Comparison of ENCODE assay signal across 9 mouse cellular contexts in genomic region chr10:79680606-79681495, GRCm38 (mm10). TPM values are rescaled to one million over a fixed set of nuclear protein-coding genes. Genes with fewer than 3 reads are reported as not detected.
A peak's percentile ranks its signal among the peaks of the same experiment; 100 is the strongest.
DNase-seq lines count a peak whose midpoint lies in the region; ATAC-seq and TF ChIP-seq lines count a peak whose summit lies in the region.
"Had no signal": no experiment of that assay in that cellular context is flagged by ENCODE, and none has a peak within 500 bp of the region (broad histone marks: within the 10 kb centered on the region; RNA-seq: fewer than 3 reads in every experiment).

No protein-coding gene starts in this region.

- peak overlapping the region; percentile 78 for H3K4me2 ChIP-seq in heart, embryonic 11.5 days
- peak overlapping the region; percentile 59 for H3K4me2 ChIP-seq in forebrain, embryonic 11.5 days (ENCODE audit: low read depth, low read length, severe bottlenecking)
- H3K4me2 ChIP-seq in myocyte (ENCODE audit: low read depth) = peak overlapping the region; percentile 92

- H3K4me1 ChIP-seq in heart, embryonic 11.5 days (ENCODE audit: control insufficient read depth, insufficient read depth, low read length) = peaks cover 27% of the 10 kb centered on the region
- H3K4me1 ChIP-seq in MEL (ENCODE audit: control insufficient read depth in 1 of 2, insufficient read depth in 2 of 2, low read length in 2 of 2) = peaks cover 6 to 19% of the 10 kb centered on the region in 2 experiments; a peak in 3 of 4 replicates
- H3K4me1 ChIP-seq in forebrain, embryonic 11.5 days (replicated peaks; ENCODE audit: control insufficient read depth, insufficient read depth, low read length) = peaks cover 14% of the 10 kb centered on the region
- peaks cover 25% of the 10 kb centered on the region for H3K4me1 ChIP-seq in limb, embryonic 10.5 days

- peaks cover 13% of the 10 kb centered on the region for H3K36me3 ChIP-seq in heart, embryonic 11.5 days (ENCODE audit: control insufficient read depth, insufficient read depth, low read length)
- H3K36me3 ChIP-seq in MEL (ENCODE audit: control insufficient read depth in 1 of 2, insufficient read depth in 2 of 2, low read length in 2 of 2) = peaks cover 0 to 4% of the 10 kb centered on the region in 2 experiments; a peak in 2 of 4 replicates
- no peaks in the 10 kb centered on the region; the same call in 1 of the 2 replicates for H3K36me3 ChIP-seq in forebrain, embryonic 11.5 days (ENCODE audit: control insufficient read depth, insufficient read depth, low read length)
- H3K36me3 ChIP-seq in limb, embryonic 10.5 days = peaks cover 26% of the 10 kb centered on the region
- H3K36me3 ChIP-seq in myocyte (ENCODE audit: control insufficient read depth, insufficient read depth) = peaks cover 11% of the 10 kb centered on the region

- H3K27ac ChIP-seq in heart, embryonic 11.5 days (ENCODE audit: low read depth, low read length) = peak overlapping the region; percentile 81
- H3K27ac ChIP-seq in MEL (ENCODE audit: control insufficient read depth, low read depth, low read length) = peak overlapping the region; percentile 35
- peak overlapping the region; percentile 77; the same call in 1 of the 2 replicates for H3K27ac ChIP-seq in forebrain, embryonic 11.5 days (ENCODE audit: low read depth, low read length)
- peak overlapping the region; percentile 89 for H3K27ac ChIP-seq in limb, embryonic 10.5 days

- no peak for TF ChIP-seq EP300 in MEL (IDR thresholded peaks at IDR 0.05; ENCODE audit: low read depth in 1 of 2, low read length in 2 of 2)

- WGBS in heart, embryonic 11.5 days (ENCODE audit: insufficient replicate concordance) = 27% methylated on average over 11 of the region's 11 CpGs
- 41% methylated on average over 11 of the region's 11 CpGs for WGBS in forebrain, embryonic 11.5 days
- 40% methylated on average over 11 of the region's 11 CpGs for WGBS in limb, embryonic 10.5 days

- H3K79me2 ChIP-seq in MEL (ENCODE audit: control insufficient read depth, insufficient read depth, low read length, poor library complexity) (peaks cover 32% of the 10 kb centered on the region), myocyte (ENCODE audit: control insufficient read depth, insufficient read depth) (peaks cover 36% of the 10 kb centered on the region)

- H3K27me3 ChIP-seq in heart, embryonic 11.5 days (ENCODE audit: control insufficient read depth, insufficient read depth, low read length) = 0 out of 2 replicates have a peak, but pooled peaks cover 2% of the 10 kb centered on the region
- H3K27me3 ChIP-seq in MEL (ENCODE audit: control insufficient read depth in 1 of 2, insufficient read depth in 2 of 2, low read length in 2 of 2) (no peaks in the 10 kb centered on the region), myocyte (ENCODE audit: control insufficient read depth, insufficient read depth, insufficient read length) (no peaks in the 10 kb centered on the region)
- no peaks in the 10 kb centered on the region for H3K27me3 ChIP-seq in forebrain, embryonic 11.5 days (ENCODE audit: control insufficient read depth, insufficient read depth, low read length)
- no peaks in the 10 kb centered on the region for H3K27me3 ChIP-seq in limb, embryonic 10.5 days (ENCODE audit: low read depth, poor library complexity, severe bottlenecking)
- H3K27me3 ChIP-seq: Patski had no signal

- no peak for DNase-seq in heart, postnatal 4 days
- no peak for DNase-seq in MEL (ENCODE audit: low read depth, low spot score)
- no peak for DNase-seq in forebrain, embryonic 11.5 days (ENCODE audit: low spot score)
- no peak for DNase-seq in limb, embryonic 10.5 days (ENCODE audit: low spot score)
- no peak for DNase-seq in frontal cortex, postnatal 14 days (ENCODE audit: low spot score in 2 of 2)
- DNase-seq in left cerebral cortex, adult 11 months (ENCODE audit: low spot score) = no peak

- H3K4me3 ChIP-seq in heart, embryonic 11.5 days (ENCODE audit: low read depth, low read length) = peak overlapping the region; percentile 58
- peak overlapping the region; percentile 56 to 75 for H3K4me3 ChIP-seq in MEL (ENCODE audit: control insufficient read depth in 1 of 2, insufficient read depth in 1 of 2, low read depth in 2 of 2, low read length in 2 of 2)
- H3K4me3 ChIP-seq in forebrain, embryonic 11.5 days (ENCODE audit: low read depth, low read length) = peak overlapping the region; percentile 71
- H3K4me3 ChIP-seq in limb, embryonic 10.5 days = peak overlapping the region; percentile 89
- H3K4me3 ChIP-seq in myocyte = peak overlapping the region; percentile 98

- TF ChIP-seq RAD21 in MEL (IDR thresholded peaks at IDR 0.05; ENCODE audit: low read depth, low read length) = no peak

- no peak for TF ChIP-seq CTCF in MEL (IDR thresholded peaks at IDR 0.05 in 2 of 3, conservative IDR thresholded peaks at IDR 0.05 in 1 of 3; ENCODE audit: control insufficient read depth in 1 of 3, insufficient read depth in 1 of 3, low read depth in 2 of 3, low read length in 3 of 3, poor library complexity in 1 of 3, severe bottlenecking in 1 of 3)

- peak; percentile 1; the same call in 1 of the 2 replicates for ATAC-seq in heart, embryonic 11.5 days (replicated peaks; ENCODE audit: insufficient number of reproducible peaks, low FRiP score, low TSS enrichment)
- ATAC-seq in forebrain, embryonic 11.5 days (replicated peaks; ENCODE audit: low FRiP score) = peak; percentile 51

- H3ac ChIP-seq in myocyte (ENCODE audit: control insufficient read depth, insufficient read length) = peak overlapping the region; percentile 15

- TF ChIP-seq POLR2A in MEL (IDR thresholded peaks at IDR 0.05; ENCODE audit: control insufficient read depth in 1 of 2, insufficient read depth in 1 of 2, low read depth in 1 of 2, low read length in 2 of 2, poor library complexity in 1 of 2) (no peak), myocyte (IDR thresholded peaks at IDR 0.05; ENCODE audit: insufficient read length, low read depth) (no peak)

- no peaks in the 10 kb centered on the region for H3K9me3 ChIP-seq in heart, embryonic 11.5 days (replicated peaks; ENCODE audit: control insufficient read depth, low read length)
- H3K9me3 ChIP-seq in MEL (replicated peaks; ENCODE audit: insufficient read depth, low read length) = no peaks in the 10 kb centered on the region
- no peaks in the 10 kb centered on the region for H3K9me3 ChIP-seq in forebrain, embryonic 11.5 days (ENCODE audit: control insufficient read depth, low read length)
- H3K9me3 ChIP-seq in limb, embryonic 10.5 days (replicated peaks) = no peaks in the 10 kb centered on the region

- H3K9ac ChIP-seq in heart, embryonic 11.5 days (ENCODE audit: low read depth, low read length) = peak overlapping the region; percentile 64; the same call in 1 of the 2 replicates
- H3K9ac ChIP-seq in MEL (ENCODE audit: control insufficient read depth, low read depth, low read length, poor library complexity, severe bottlenecking) = peak overlapping the region; percentile 68
- peak overlapping the region; percentile 43 for H3K9ac ChIP-seq in forebrain, embryonic 11.5 days (ENCODE audit: low read length)

RNA-seq across cellular contexts. Expression of gene Cdc34, which starts 1.1 kb away (rescaled TPM):
- polyA plus RNA-seq in heart, embryonic 11.5 days (2014; fragmentation: Nextera tagmentation; extraction: Ambion mirVana) = 159 and 164 TPM in 2 replicates
- total RNA-seq in heart, postnatal 4 days (2021) = 100 to 1,000 TPM; 134 to 145 TPM
- total RNA-seq in MEL (2012; rRNA removed) = 288 and 318 TPM in 2 replicates
- polyA plus RNA-seq in MEL (2012; ENCODE audit: insufficient read depth in 1 of 2, insufficient read length in 2 of 2, low read depth in 1 of 2, low replicate concordance in 2 of 2, missing spikeins in 1 of 2) (100 to 1,000 TPM; 417 to 422 TPM), myocyte (2012; fragmentation: generic; extraction: Trizol) (299 TPM)
- 180 and 185 TPM in 2 replicates for polyA plus RNA-seq in forebrain, embryonic 11.5 days (2014; fragmentation: Nextera tagmentation; extraction: Ambion mirVana)
- polyA plus RNA-seq in limb, embryonic 10.5 days (2016; fragmentation: Nextera tagmentation; extraction: Ambion mirVana) = 209 and 259 TPM in 2 replicates

RNA-seq across cellular contexts. Expression of gene Gzmm, which starts 8.0 kb away (rescaled TPM):
- 0.40 and 1.0 TPM in 2 replicates for polyA plus RNA-seq in heart, embryonic 11.5 days (2014; fragmentation: Nextera tagmentation; extraction: Ambion mirVana)
- total RNA-seq in heart, postnatal 4 days (2021) = 1 to 10 TPM; 2.9 to 3.7 TPM
- total RNA-seq in MEL (2012; rRNA removed) = 1.5 and 2.5 TPM in 2 replicates
- 1 to 10 TPM in 1 of 2 experiments, not detected in 1; 2.3 TPM for polyA plus RNA-seq in MEL (2012; ENCODE audit: insufficient read depth in 1 of 2, insufficient read length in 2 of 2, low read depth in 1 of 2, low replicate concordance in 2 of 2, missing spikeins in 1 of 2)
- 0.81 and 0.92 TPM in 2 replicates for polyA plus RNA-seq in forebrain, embryonic 11.5 days (2014; fragmentation: Nextera tagmentation; extraction: Ambion mirVana)
- 0.76 and 0.94 TPM in 2 replicates for polyA plus RNA-seq in limb, embryonic 10.5 days (2016; fragmentation: Nextera tagmentation; extraction: Ambion mirVana)
- 0.71 TPM for polyA plus RNA-seq in myocyte (2012; fragmentation: generic; extraction: Trizol)

RNA-seq across cellular contexts. Expression of gene Tpgs1, which starts 11.7 kb away (rescaled TPM):
- polyA plus RNA-seq in heart, embryonic 11.5 days (2014; fragmentation: Nextera tagmentation; extraction: Ambion mirVana) = 47.4 and 48.6 TPM in 2 replicates
- 10 to 100 TPM; 18.8 to 20.3 TPM for total RNA-seq in heart, postnatal 4 days (2021)
- total RNA-seq in MEL (2012; rRNA removed) = 17.7 and 23.5 TPM in 2 replicates
- polyA plus RNA-seq in MEL (2012; ENCODE audit: insufficient read depth in 1 of 2, insufficient read length in 2 of 2, low read depth in 1 of 2, low replicate concordance in 2 of 2, missing spikeins in 1 of 2) = 10 to 100 TPM in 1 of 2 experiments, not detected in 1; 48.0 TPM
- 59.7 and 65.2 TPM in 2 replicates for polyA plus RNA-seq in forebrain, embryonic 11.5 days (2014; fragmentation: Nextera tagmentation; extraction: Ambion mirVana)
- 68.0 and 73.0 TPM in 2 replicates for polyA plus RNA-seq in limb, embryonic 10.5 days (2016; fragmentation: Nextera tagmentation; extraction: Ambion mirVana)
- 80.2 TPM for polyA plus RNA-seq in myocyte (2012; fragmentation: generic; extraction: Trizol)

RNA-seq across cellular contexts. Expression of gene Madcam1, which starts 16.5 kb away (rescaled TPM):
- 1.1 and 1.5 TPM in 2 replicates for polyA plus RNA-seq in heart, embryonic 11.5 days (2014; fragmentation: Nextera tagmentation; extraction: Ambion mirVana)
- under 1 TPM; 0.36 to 0.67 TPM for total RNA-seq in heart, postnatal 4 days (2021)
- total RNA-seq in MEL (2012; rRNA removed) = not detected in 2 replicates
- not detected for polyA plus RNA-seq in MEL (2012; ENCODE audit: insufficient read depth in 1 of 2, insufficient read length in 2 of 2, low read depth in 1 of 2, low replicate concordance in 2 of 2, missing spikeins in 1 of 2)
- polyA plus RNA-seq in forebrain, embryonic 11.5 days (2014; fragmentation: Nextera tagmentation; extraction: Ambion mirVana) = 0.59 and 0.83 TPM in 2 replicates
- 3.7 and 6.4 TPM in 2 replicates for polyA plus RNA-seq in limb, embryonic 10.5 days (2016; fragmentation: Nextera tagmentation; extraction: Ambion mirVana)
- not detected for polyA plus RNA-seq in myocyte (2012; fragmentation: generic; extraction: Trizol)
- polyA plus RNA-seq: Patski had no signal

RNA-seq across cellular contexts. Expression of gene Bsg, which starts 23.4 kb away (rescaled TPM):
- polyA plus RNA-seq in heart, embryonic 11.5 days (2014; fragmentation: Nextera tagmentation; extraction: Ambion mirVana) = 1,233 and 1,252 TPM in 2 replicates
- 100 to 1,000 TPM; 793 to 876 TPM for total RNA-seq in heart, postnatal 4 days (2021)
- total RNA-seq in MEL (2012; rRNA removed) = 346 and 406 TPM in 2 replicates
- polyA plus RNA-seq in MEL (2012; ENCODE audit: insufficient read depth in 1 of 2, insufficient read length in 2 of 2, low read depth in 1 of 2, low replicate concordance in 2 of 2, missing spikeins in 1 of 2) (100 to 1,000 TPM; 318 to 700 TPM), myocyte (2012; fragmentation: generic; extraction: Trizol) (1,268 TPM)
- polyA plus RNA-seq in forebrain, embryonic 11.5 days (2014; fragmentation: Nextera tagmentation; extraction: Ambion mirVana) = 551 and 582 TPM in 2 replicates
- polyA plus RNA-seq in limb, embryonic 10.5 days (2016; fragmentation: Nextera tagmentation; extraction: Ambion mirVana) = 642 and 664 TPM in 2 replicates

Comparison
In these comparisons a context has a peak if more than half of its experiments do, and no peak if none do; other contexts are left out.
1. H3K27ac ChIP-seq: peak in every context shown above with its lines; median percentile 89 in limb, embryonic 10.5 days; 81 in heart, embryonic 11.5 days; 77 in forebrain, embryonic 11.5 days; 35 in MEL.